Mouse (Mus musculus): ENCODE results near the gene Tti1. TPM values are rescaled to one million over a fixed set of nuclear protein-coding genes. Genes with fewer than 3 reads are reported as not detected.

Tti1 gene
- polyA plus RNA-seq, 1 experiment from 2014 or later: 8.1 TPM

DNA sequence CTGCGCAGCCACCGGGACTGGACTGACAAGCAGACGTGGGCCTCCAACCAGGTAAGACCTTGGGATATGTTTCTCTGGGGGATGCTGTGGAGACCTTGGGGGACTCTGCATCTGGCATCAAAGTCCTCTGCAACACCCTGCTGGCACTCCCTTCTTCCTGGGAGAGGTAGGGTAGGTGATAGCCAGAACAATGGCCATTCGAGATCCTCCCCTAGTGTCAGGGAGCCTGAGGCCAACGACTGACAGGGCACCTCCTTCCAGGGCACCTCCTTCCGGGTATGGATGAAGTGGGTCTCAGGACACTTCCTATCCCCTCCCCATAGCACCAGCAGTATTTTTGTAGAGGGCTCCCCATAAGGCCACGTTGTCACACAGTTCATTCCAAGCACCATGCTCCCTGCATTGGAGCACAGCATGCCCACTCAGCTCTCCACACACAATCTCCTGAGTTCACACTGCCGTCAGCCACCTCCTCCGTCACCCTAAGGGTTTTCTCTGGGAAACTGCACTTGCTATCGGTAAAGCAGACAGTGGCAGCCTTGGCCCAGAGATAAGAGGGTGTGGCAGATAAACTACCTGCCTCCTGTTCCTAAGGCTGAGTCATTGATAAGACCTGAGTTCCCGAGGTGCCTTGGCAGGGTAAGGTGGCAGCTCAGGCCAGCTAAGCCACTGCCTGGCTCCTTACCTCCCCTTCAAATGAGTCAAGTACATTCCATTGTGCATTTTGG lies 92.6 kb downstream of the Tti1 start:
- no peak for TF ChIP-seq EP300 (IDR thresholded peaks at IDR 0.05)
- TF ChIP-seq CTCF (IDR thresholded peaks at IDR 0.05): no peak
- H3K36me3 ChIP-seq (ENCODE audit: insufficient read depth, low read length): no peaks in the 10 kb centered on the region
- 48% methylated on average over 11 of the region's 11 CpGs for WGBS
- DNase-seq (ENCODE audit: low spot score): no peak
- H3K27me3 ChIP-seq (replicated peaks; ENCODE audit: insufficient read depth, low read length): no peaks in the 10 kb centered on the region
- no peak overlapping the region for H3K9ac ChIP-seq (replicated peaks; ENCODE audit: low read depth)
- no peaks in the 10 kb centered on the region for H3K9me3 ChIP-seq (ENCODE audit: low read length)
- H3K4me2 ChIP-seq (replicated peaks; ENCODE audit: low read depth, low read length): no peak overlapping the region
- H3K27ac ChIP-seq (ENCODE audit: low read length): no peak overlapping the region
- H3K4me3 ChIP-seq (ENCODE audit: low read depth, low read length): no peak overlapping the region
- ATAC-seq: no peak
- H3K4me1 ChIP-seq (ENCODE audit: insufficient read depth, low read depth, low read length): no peaks in the 10 kb centered on the region

DNA sequence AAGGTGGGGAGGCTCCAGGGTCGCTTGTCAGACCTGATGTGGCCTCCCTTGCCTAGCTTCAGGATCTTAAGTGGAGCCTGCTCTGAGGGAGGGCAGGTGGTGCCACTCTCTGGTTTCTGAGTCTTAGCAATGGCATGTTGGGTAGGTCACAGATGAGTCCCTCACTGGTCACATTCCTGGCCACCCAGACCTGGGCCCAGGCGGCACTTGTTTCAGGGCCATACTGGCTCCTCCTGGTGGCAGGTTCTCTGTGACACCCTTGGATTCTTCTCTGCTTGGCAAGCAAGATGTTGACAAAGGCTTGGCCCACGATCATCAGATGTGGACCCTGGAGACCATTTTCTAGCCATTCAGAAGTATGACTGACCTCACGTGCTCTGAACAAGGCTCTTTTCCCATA lies 95.6 kb downstream of the Tti1 start:
- DNase-seq (ENCODE audit: low spot score) (no peak), ATAC-seq (no peak)
- no peak overlapping the region for H3K4me2 ChIP-seq (replicated peaks; ENCODE audit: low read depth, low read length)
- no peaks in the 10 kb centered on the region for H3K27me3 ChIP-seq (replicated peaks; ENCODE audit: insufficient read depth, low read length)
- no peak overlapping the region for H3K27ac ChIP-seq (ENCODE audit: low read length)
- no peak overlapping the region for H3K9ac ChIP-seq (replicated peaks; ENCODE audit: low read depth)
- peak; percentile 35; the same call in 1 of the 2 replicates for TF ChIP-seq CTCF (IDR thresholded peaks at IDR 0.05)
- no peak for TF ChIP-seq EP300 (IDR thresholded peaks at IDR 0.05)
- H3K36me3 ChIP-seq (ENCODE audit: insufficient read depth, low read length): no peaks in the 10 kb centered on the region
- WGBS: 53% methylated on average over 4 of the region's 4 CpGs
- H3K4me3 ChIP-seq (ENCODE audit: low read depth, low read length): no peak overlapping the region
- H3K4me1 ChIP-seq (ENCODE audit: insufficient read depth, low read depth, low read length): no peaks in the 10 kb centered on the region
- no peaks in the 10 kb centered on the region for H3K9me3 ChIP-seq (ENCODE audit: low read length)

Other genes starting within 250 kb of the Tti1 start
- not detected in 2 replicates for gene Vstm2l, start 113.8 kb downstream of the Tti1 start, polyA plus RNA-seq (2015; fragmentation: Nextera tagmentation; extraction: Ambion mirVana)
- gene Rprd1b, start 64 bp upstream of the Tti1 start, polyA plus RNA-seq (2015; fragmentation: Nextera tagmentation; extraction: Ambion mirVana): 23.4 and 23.8 TPM in 2 replicates
- gene Tgm2, start 118.0 kb upstream of the Tti1 start, polyA plus RNA-seq (2015; fragmentation: Nextera tagmentation; extraction: Ambion mirVana): 97.0 TPM in 2 replicates
- 0.85 and 0.87 TPM in 2 replicates for gene D630003M21Rik, start 200.8 kb upstream of the Tti1 start, polyA plus RNA-seq (2015; fragmentation: Nextera tagmentation; extraction: Ambion mirVana)
- not detected in 2 replicates for gene Bpi, start 229.7 kb upstream of the Tti1 start, polyA plus RNA-seq (2015; fragmentation: Nextera tagmentation; extraction: Ambion mirVana)

Data from lung, postnatal 0 days (tissue).